Mouse (Mus musculus) bone marrow, adult 2 months (tissue): ENCODE measurements around the gene Polr2e. TPM values are rescaled to one million over a fixed set of nuclear protein-coding genes. Genes with fewer than 3 reads are reported as not detected.

Experiments used
- H3K27ac ChIP-seq: fragments of 200-500 bp; 2 replicates; pipeline ENCODE4 v1.5.1; 2012; ENCODE audit warnings: low read depth, mild to moderate bottlenecking, control low read depth, inconsistent platforms, low read length; ENCODE audit not compliant: control insufficient read depth, poor library complexity, insufficient read depth
- H3K4me1 ChIP-seq: fragments of 200-500 bp; 2 replicates; pipeline ENCODE4 v1.6.1; 2011; ENCODE audit warnings: low read length; ENCODE audit not compliant: control insufficient read depth, insufficient read depth
- H3K4me3 ChIP-seq: fragments of 200-500 bp; replicated peaks from 2 replicates; pipeline ENCODE3; 2011; ENCODE audit warnings: mild to moderate bottlenecking, low read depth, low read length, control low read depth; ENCODE audit not compliant: control insufficient read depth
- CTCF ChIP-seq: fragments of 200-500 bp; IDR thresholded peaks from 2 replicates; pipeline ENCODE4 v1.5.1; 2011; ENCODE audit warnings: low read length, control low read depth; ENCODE audit not compliant: control insufficient read depth, insufficient read depth
- POLR2A ChIP-seq: fragments of 200-500 bp; IDR thresholded peaks from 2 replicates; pipeline ENCODE4 v1.6.1; 2011; ENCODE audit warnings: low read depth, mild to moderate bottlenecking, control low read depth, low read length, borderline replicate concordance; ENCODE audit not compliant: control insufficient read depth
- WGBS: fragments of 180-500 bp; shearing (Covaris S2); methylation state at CpG from one replicate; pipeline ENCODE4 v1.1.7; 2018; 5-methylcytosine and 5-hydroxymethylcytosine counted together
- polyA plus RNA-seq: library from polyadenylated mRNA; stranded (reverse); fragments of >200 nt; gene quantifications from 2 replicates; pipeline ENCODE4 v1.2.4, GENCODE M21; 2011; ENCODE audit warnings: low replicate concordance; ENCODE audit not compliant: missing spikeins, insufficient read depth, insufficient read length

Gene Polr2e
- polyA plus RNA-seq, 1 experiment: 44.5 TPM

- under 1% methylated on average over 77 of the region's 77 CpGs for WGBS
- peak; percentile 35; the same call in 1 of the 2 replicates for TF ChIP-seq CTCF
- peak; percentile 24; the same call in 1 of the 2 replicates for TF ChIP-seq POLR2A
- H3K4me3 ChIP-seq: peak overlapping the region; percentile 84
- peaks cover 6% of the 10 kb centered on the region; the same call in 1 of the 2 replicates for H3K4me1 ChIP-seq
- H3K27ac ChIP-seq: peak overlapping the region; percentile 97
These were observed 14.5 kb upstream of the Polr2e start for GRCm38 (mm10) chr10:80053831-80054815.

DNA sequence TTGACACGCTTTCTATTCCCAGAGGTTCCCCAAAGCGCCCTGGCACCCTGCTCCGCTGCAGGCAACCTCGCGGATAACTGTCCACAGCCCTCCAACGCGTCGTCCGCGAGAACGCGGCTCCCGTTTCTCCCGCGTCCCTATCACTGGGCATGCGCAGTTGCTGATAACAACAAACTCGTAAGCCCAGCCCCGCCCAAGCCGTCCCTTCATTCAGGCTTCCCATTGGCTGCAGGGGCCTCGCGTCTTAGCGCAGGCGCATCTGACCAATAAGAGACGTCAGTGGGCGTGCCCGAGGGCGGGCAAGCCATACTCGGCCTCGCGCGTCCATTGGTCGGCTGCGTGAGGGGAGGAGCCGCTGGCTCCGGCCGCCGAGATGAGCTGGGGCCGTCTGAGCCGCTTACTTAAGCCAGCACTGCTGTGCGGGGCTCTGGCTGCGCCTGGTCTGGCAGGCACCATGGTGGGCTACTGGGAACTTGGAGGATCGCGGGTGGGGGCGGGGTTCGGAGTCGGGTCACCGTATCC, 13.7 kb upstream of the Polr2e start:
- Histone ChIP-seq H3K4me1 (peaks cover 6% of the 10 kb centered on the region; the same call in 1 of the 2 replicates), H3K4me3 (peak overlapping the region; percentile 84), H3K27ac (peak overlapping the region; percentile 97)
- under 1% methylated on average over 47 of the region's 47 CpGs for WGBS
- TF ChIP-seq POLR2A (peak; percentile 92), CTCF (no peak)

DNA sequence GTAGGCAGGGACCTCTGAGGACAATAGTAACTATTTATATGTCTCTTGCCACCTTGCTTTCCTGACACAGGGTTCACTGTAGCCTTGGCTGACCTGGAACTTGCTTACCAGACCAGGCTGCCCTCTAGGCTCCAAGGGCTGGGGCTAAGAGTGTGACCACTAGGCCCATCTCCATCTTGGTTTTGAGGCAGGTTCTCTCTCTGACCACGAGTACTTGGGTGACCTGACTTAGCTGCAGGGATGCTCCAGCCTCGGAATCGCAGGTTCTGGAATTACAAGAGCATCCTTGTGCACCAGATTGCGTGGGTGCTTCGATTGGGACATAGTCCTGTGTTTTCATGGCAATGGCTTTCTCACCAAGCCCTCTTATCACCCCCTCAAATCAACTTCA, 12.8 kb upstream of the Polr2e start:
- TF ChIP-seq CTCF: no peak
- TF ChIP-seq POLR2A: no peak

DNA sequence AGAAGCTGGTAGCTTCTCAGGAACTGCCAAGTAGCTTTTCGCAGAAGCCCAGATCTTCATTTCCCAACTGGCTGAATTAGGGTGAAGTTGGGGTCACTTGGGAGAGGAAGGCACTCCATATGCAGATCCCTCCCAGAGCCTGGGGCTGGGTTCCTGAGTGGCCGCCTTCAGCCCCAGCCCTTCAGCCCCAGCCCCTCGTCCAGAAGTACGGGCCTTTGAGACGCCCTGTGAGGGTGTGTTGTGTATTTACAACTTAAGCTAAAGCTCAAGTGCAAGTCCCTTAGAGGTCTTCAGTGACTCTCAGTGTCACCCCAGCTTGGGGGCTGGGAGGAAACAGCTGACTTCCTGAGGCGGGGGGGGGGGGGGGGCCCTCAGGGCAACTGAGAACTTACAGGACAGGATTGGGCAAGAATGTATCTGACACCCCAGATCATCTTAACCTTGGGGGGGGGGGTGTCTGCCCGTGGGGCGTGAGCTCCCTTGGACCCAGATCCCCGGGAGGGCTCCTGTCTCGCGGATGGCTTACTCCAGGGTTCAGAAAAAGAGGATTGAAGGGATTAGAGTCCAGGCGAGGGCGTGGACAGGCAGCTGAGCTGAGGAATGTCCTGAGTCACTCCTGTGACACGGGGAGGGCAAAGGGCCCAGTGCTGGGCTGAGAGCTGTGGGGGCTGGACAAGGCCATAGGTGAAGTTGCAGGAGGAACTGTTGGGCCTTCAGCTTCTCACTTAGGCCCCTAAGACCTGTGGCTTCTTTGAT, 12.2 kb upstream of the Polr2e start:
- peak overlapping the region; percentile 91 for H3K27ac ChIP-seq
- H3K4me3 ChIP-seq: no peak overlapping the region
- TF ChIP-seq CTCF (no peak), POLR2A (peak; percentile 39; the same call in 1 of the 2 replicates)
- peaks cover 6% of the 10 kb centered on the region; the same call in 1 of the 2 replicates for H3K4me1 ChIP-seq
- 11% methylated on average over 14 of the region's 14 CpGs for WGBS

More for the DNA sequence above, 12.8 kb upstream of the Polr2e start:
- Histone ChIP-seq H3K4me1 (peaks cover 6% of the 10 kb centered on the region; the same call in 1 of the 2 replicates), H3K27ac (peak overlapping the region; percentile 91), H3K4me3 (no peak overlapping the region)
- WGBS: 73% methylated on average over 5 of the region's 5 CpGs

DNA sequence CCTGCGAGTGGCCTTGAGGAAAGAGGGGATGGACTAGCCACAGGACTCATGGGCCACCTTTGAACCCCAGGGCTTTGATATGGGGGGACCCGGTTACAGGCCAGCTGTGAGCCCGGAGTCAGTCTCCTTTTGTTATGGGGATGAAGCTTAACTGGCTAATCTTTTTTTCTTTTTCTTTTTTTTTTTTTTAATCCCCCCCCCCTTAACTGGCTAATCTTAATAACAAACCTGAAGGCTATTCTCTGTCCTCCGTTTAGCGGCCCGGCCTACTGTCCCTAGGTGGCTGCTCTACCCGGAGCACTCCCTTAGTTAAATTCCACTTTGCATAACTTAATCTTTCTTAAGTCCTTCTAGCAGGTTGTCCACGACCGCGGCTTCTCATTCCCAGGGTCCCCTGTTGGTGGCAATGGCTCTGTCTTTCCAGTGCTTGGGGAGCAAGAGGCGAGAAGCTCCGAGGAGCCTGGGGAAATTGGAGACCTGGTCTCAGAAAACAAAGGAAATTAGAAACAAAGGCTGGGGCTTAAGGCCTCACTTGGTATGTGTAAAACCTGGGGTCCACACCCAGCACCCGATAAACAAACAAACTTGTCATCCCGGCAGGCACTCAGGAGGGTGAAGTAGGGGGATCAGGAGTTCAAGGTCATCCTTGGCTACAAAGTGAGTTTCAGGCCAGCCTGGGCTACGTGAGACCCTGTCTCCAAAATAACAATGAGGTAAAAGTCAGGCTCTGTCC, 11.5 kb upstream of the Polr2e start:
- TF ChIP-seq POLR2A: no peak
- no peak for TF ChIP-seq CTCF
- Histone ChIP-seq H3K4me3 (no peak overlapping the region), H3K4me1 (peaks cover 6% of the 10 kb centered on the region; the same call in 1 of the 2 replicates), H3K27ac (peak overlapping the region; percentile 91)
- 54% methylated on average over 15 of the region's 15 CpGs for WGBS

GRCm38 (mm10) chr10:80050244-80050643, 10.6 kb upstream of the Polr2e start:
- H3K27ac ChIP-seq: no peak overlapping the region
- WGBS: 50% methylated on average over 6 of the region's 6 CpGs
- H3K4me1 ChIP-seq: peaks cover 5% of the 10 kb centered on the region; the same call in 1 of the 2 replicates

DNA sequence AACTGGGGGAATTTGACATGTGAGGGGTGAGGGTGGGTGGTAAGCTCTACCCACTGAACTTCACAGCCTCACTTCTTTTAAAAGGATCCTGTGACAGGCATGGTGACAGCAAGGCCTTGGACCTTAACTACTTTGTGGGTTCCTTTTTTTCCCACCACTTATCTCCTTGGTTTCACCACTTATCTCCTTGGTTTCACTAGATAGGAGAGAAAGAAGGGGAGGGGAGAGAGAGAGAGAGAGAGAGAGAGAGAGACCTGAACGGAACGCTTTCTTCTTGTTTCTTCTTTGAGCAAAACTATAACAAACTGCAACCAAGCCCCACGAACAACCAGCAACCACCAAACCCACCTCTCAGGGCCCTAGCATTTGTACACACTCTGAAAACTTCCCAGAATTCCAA, 9.2 kb upstream of the Polr2e start:
- Histone ChIP-seq H3K4me3 (no peak overlapping the region), H3K27ac (no peak overlapping the region), H3K4me1 (peaks cover 5% of the 10 kb centered on the region; the same call in 1 of the 2 replicates)
- no peak for TF ChIP-seq CTCF
- TF ChIP-seq POLR2A: no peak
- WGBS: 49% methylated on average over 3 of the region's 3 CpGs

More at GRCm38 (mm10) chr10:80050244-80050643, 10.6 kb upstream of the Polr2e start:
- TF ChIP-seq CTCF: no peak
- no peak for TF ChIP-seq POLR2A
- no peak overlapping the region for H3K4me3 ChIP-seq

DNA sequence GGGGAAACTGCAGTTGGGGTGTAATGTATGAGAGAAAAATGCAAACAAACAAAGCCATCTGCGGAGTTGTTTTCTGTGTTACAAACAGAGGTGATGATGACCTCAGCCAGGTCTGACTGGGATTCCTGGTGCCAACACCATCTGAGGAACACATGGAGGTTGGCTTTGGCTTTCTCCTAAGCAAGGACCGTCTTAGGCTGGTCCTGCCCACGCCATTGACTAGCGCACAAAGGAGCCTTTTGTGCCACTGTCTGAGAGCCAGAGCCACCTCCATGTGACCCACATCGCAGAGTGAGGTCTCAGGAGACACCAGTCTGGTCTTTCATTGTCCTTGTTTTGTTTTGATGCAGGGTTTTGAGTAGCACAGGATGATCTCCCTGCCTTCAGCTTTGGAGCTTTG, 8.8 kb upstream of the Polr2e start:
- Histone ChIP-seq H3K4me1 (peaks cover 5% of the 10 kb centered on the region; the same call in 1 of the 2 replicates), H3K4me3 (no peak overlapping the region), H3K27ac (no peak overlapping the region)
- 85% methylated on average over 5 of the region's 5 CpGs for WGBS
- no peak for TF ChIP-seq CTCF
- no peak for TF ChIP-seq POLR2A
